15 mouse cellular contexts compared by ENCODE assay signal in the genomic region with DNA sequence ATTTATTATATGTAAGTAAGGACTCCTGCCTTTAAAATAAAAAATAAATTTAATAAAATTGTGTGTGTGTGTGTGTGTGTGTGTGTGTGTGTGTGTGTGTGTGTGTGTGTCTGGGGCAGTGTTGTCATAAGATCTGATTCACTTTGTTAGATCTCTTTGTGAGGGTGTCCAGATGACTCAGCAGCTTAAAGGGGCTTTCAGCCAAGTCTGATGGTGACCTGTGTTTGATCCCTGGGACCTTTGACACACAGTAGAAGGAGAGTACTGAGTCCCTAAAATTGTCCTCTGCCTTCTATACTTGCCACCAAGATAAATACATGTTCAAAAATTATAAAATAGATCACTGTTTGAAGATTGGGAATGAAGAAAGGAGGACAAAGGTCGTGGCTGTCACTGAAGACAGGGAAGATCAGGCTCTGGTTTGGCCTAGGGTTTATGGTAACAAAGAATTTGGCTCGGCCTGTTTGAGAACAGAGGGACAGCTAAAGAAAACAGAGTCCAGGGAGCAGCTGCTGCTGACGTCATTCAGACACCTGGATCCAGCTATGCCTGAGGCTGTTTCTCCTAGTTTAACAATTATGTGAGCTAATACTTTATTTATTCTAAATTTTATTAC. TPM values are rescaled to one million over a fixed set of nuclear protein-coding genes. Genes with fewer than 3 reads are reported as not detected.
DNase-seq lines count a peak whose midpoint lies in the region; ATAC-seq lines count a peak whose summit lies in the region.
"Had no signal": no experiment of that assay in that cellular context is flagged by ENCODE, and none has a peak within 500 bp of the region (broad histone marks: within the 10 kb centered on the region; RNA-seq: fewer than 3 reads in every experiment).

No protein-coding gene starts in this region.

- H3K4me1 ChIP-seq in midbrain, embryonic 10.5 days: peaks cover 7% of the 10 kb centered on the region
- 0 out of 2 replicates have a peak, but pooled peaks cover 3% of the 10 kb centered on the region for H3K4me1 ChIP-seq in midbrain, embryonic 13.5 days (replicated peaks)
- H3K4me1 ChIP-seq: limb, embryonic 12.5 days had no signal

- 57% methylated on average over 3 of the region's 3 CpGs for WGBS in midbrain, embryonic 10.5 days
- 54% methylated on average over 3 of the region's 3 CpGs for WGBS in midbrain, embryonic 13.5 days

- H3K27me3 ChIP-seq in midbrain, embryonic 10.5 days (ENCODE audit: low read depth, poor library complexity, severe bottlenecking): no peaks in the 10 kb centered on the region
- H3K27me3 ChIP-seq in midbrain, embryonic 13.5 days: no peaks in the 10 kb centered on the region
- H3K27me3 ChIP-seq: limb, embryonic 12.5 days; Patski had no signal

- no peak overlapping the region for H3K27ac ChIP-seq in midbrain, embryonic 10.5 days (replicated peaks)
- no peak overlapping the region for H3K27ac ChIP-seq in midbrain, embryonic 13.5 days
- H3K27ac ChIP-seq: limb, embryonic 12.5 days had no signal

- DNase-seq in adrenal gland, adult 2 months: peak; percentile 67
- DNase-seq in adrenal gland, adult 18-20 months (ENCODE audit: low spot score in 2 of 2): no peak
- DNase-seq in midbrain, embryonic 10.5 days (ENCODE audit: low spot score): peak; percentile 15
- peak; percentile 52 for DNase-seq in embryo, embryonic 10 days (ENCODE audit: low spot score)
- no peak for DNase-seq in urinary bladder, adult 2 months (ENCODE audit: low spot score)
- no peak for DNase-seq in layer of hippocampus, postnatal 36 days
- DNase-seq: B cell, adult 2 months; cerebellum, postnatal 36 days; lung, embryonic 14.5 days; right cerebral cortex, postnatal 14 days; thymus, adult 2 months had no signal

- no peak overlapping the region for H3K4me2 ChIP-seq in midbrain, embryonic 13.5 days (replicated peaks)

- no peak for ATAC-seq in midbrain, embryonic 13.5 days
- ATAC-seq in monocyte, adult 5-6 weeks (replicated peaks; ENCODE audit: insufficient number of reproducible peaks, low FRiP score, low TSS enrichment, poor library complexity, severe bottlenecking): no peak
- ATAC-seq: Patski had no signal

- no peak overlapping the region for H3K9ac ChIP-seq in midbrain, embryonic 13.5 days (replicated peaks)
- H3K9ac ChIP-seq: limb, embryonic 12.5 days; lung, embryonic 14.5 days had no signal

- no peaks in the 10 kb centered on the region for H3K36me3 ChIP-seq in midbrain, embryonic 10.5 days
- no peaks in the 10 kb centered on the region for H3K36me3 ChIP-seq in midbrain, embryonic 13.5 days
- H3K36me3 ChIP-seq: limb, embryonic 12.5 days had no signal

- no peak overlapping the region for H3K4me3 ChIP-seq in midbrain, embryonic 10.5 days
- no peak overlapping the region for H3K4me3 ChIP-seq in midbrain, embryonic 13.5 days (replicated peaks)
- H3K4me3 ChIP-seq: limb, embryonic 12.5 days had no signal

- H3K9me3 ChIP-seq in midbrain, embryonic 10.5 days (replicated peaks): no peaks in the 10 kb centered on the region
- H3K9me3 ChIP-seq in midbrain, embryonic 13.5 days: no peaks in the 10 kb centered on the region
- H3K9me3 ChIP-seq: limb, embryonic 12.5 days had no signal

RNA-seq across cellular contexts. Expression of a gene that starts 32.8 kb away (rescaled TPM):
- total RNA-seq in adrenal gland, adult 2 months (2021): 10 to 100 TPM; 73.6 to 84.0 TPM
- polyA plus RNA-seq in adrenal gland, adult 2 months (2012; rRNA removed): 47.7 and 62.4 TPM in 2 replicates
- 10 to 100 TPM; 68.9 to 79.0 TPM for total RNA-seq in adrenal gland, adult 18-20 months (2021)
- polyA plus RNA-seq in midbrain, embryonic 10.5 days (2016; fragmentation: Nextera tagmentation; extraction: Ambion mirVana): 117 and 126 TPM in 2 replicates
- polyA plus RNA-seq in midbrain, embryonic 13.5 days (2015; fragmentation: Nextera tagmentation; extraction: Ambion mirVana): 120 TPM in 2 replicates
- total RNA-seq in monocyte, adult 5-6 weeks (2017): 43.7 to 71.1 TPM (median 44.2 TPM) in 3 replicates
- polyA plus RNA-seq in urinary bladder, adult 2 months (2012; rRNA removed): 36.8 and 39.9 TPM in 2 replicates
- total RNA-seq in layer of hippocampus, postnatal 36 days (2021): 100 to 1,000 TPM; 116 to 126 TPM

RNA-seq across cellular contexts. Expression of a gene that starts 56.4 kb away (rescaled TPM):
- total RNA-seq in adrenal gland, adult 2 months (2021): 10 to 100 TPM in 1 of 2 experiments, 1 to 10 TPM in 1; 4.4 to 15.1 TPM
- polyA plus RNA-seq in adrenal gland, adult 2 months (2012; rRNA removed): 24.3 and 24.6 TPM in 2 replicates
- total RNA-seq in adrenal gland, adult 18-20 months (2021): 1 to 10 TPM; 5.6 to 5.8 TPM
- 5.1 and 5.9 TPM in 2 replicates for polyA plus RNA-seq in midbrain, embryonic 10.5 days (2016; fragmentation: Nextera tagmentation; extraction: Ambion mirVana)
- 8.5 and 14.3 TPM in 2 replicates for polyA plus RNA-seq in midbrain, embryonic 13.5 days (2015; fragmentation: Nextera tagmentation; extraction: Ambion mirVana)
- total RNA-seq in monocyte, adult 5-6 weeks (2017): not detected in 3 replicates
- polyA plus RNA-seq in urinary bladder, adult 2 months (2012; rRNA removed): 3.2 and 3.4 TPM in 2 replicates
- total RNA-seq in layer of hippocampus, postnatal 36 days (2021): 10 to 100 TPM; 37.4 to 39.2 TPM

Comparison
In these comparisons a context has a peak if more than half of its experiments do, and no peak if none do; other contexts are left out.
1. DNase-seq: peak in adrenal gland, adult 2 months (single experiment), midbrain, embryonic 10.5 days (single experiment) and embryo, embryonic 10 days (single experiment); none in adrenal gland, adult 18-20 months (0 of 2), urinary bladder, adult 2 months (single experiment) and layer of hippocampus, postnatal 36 days (0 of 2).